Mouse (Mus musculus) liver, adult 2 months (tissue): ENCODE results near the gene Pla2g2c.

ENCODE experiments used
- CTCF ChIP-seq: fragments of 200-500 bp; IDR thresholded peaks from 2 replicates; pipeline ENCODE4 v1.5.1; 2011; ENCODE audit warnings: low read depth, low read length, control low read depth
- POLR2A ChIP-seq: fragments of 200-500 bp; IDR thresholded peaks from 2 replicates; pipeline ENCODE4 v1.6.1; 2011; ENCODE audit warnings: low read length, control low read depth; ENCODE audit not compliant: insufficient read depth; ENCODE audit errors: extremely low read depth

DNA sequence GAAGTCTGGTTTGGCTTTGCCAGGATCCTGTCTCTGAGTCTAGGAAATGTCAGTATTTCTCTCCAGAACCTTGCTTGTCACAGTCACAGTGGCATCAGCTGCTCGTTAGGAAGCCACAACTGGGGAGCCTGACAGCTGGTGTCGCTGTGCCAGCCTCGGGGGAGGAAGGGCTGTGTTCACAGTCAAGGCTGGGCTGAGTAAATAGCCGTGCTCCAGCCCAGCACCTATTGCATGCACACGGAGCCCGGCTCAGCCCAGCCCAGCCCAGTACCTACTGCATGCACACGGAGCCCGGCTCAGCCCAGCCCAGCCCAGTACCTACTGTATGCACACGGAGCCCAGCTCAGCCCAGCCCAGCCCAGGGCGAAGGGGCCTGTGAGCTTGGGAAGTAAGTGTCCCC lies 23.3 kb downstream of the Pla2g2c start:
- TF ChIP-seq CTCF (no peak), POLR2A (no peak)
